Mouse (Mus musculus) macrophage (primary cell): ENCODE measurements around the gene Zfp874a. TPM values are rescaled to one million over a fixed set of nuclear protein-coding genes. Genes with fewer than 3 reads are reported as not detected.
"Not testable (repeated sequence)": the region's sequence is repeated elsewhere in the genome, so short reads cannot be mapped to it uniquely, and the experiment has no call there.

Experiments
- H3K27ac ChIP-seq: fragments of 350-480 bp; formaldehyde crosslinking; 2 replicates; pipeline ENCODE4 v1.9.0; 2021
- H3K36me3 ChIP-seq: fragments of 350-480 bp; formaldehyde crosslinking; 2 replicates; pipeline ENCODE4 v1.9.0; 2021; ENCODE audit errors: inconsistent target
- H3K4me3 ChIP-seq: fragments of 350-480 bp; formaldehyde crosslinking; 2 replicates; pipeline ENCODE4 v1.9.0; 2021; ENCODE audit errors: inconsistent target
- H3K79me2 ChIP-seq: fragments of 350-480 bp; formaldehyde crosslinking; 2 replicates; pipeline ENCODE4 v1.9.0; 2021; ENCODE audit errors: inconsistent target
- WGBS: methylation state at CpG from one replicate; pipeline ENCODE4 v1.1.7; 2026; ENCODE audit warnings: inconsistent platforms; ENCODE audit not compliant: missing documents; 5-methylcytosine and 5-hydroxymethylcytosine counted together
- polyA plus RNA-seq: library from polyadenylated mRNA; stranded (reverse); fragments of 250-400 nt; gene quantifications from 3 replicates; pipeline ENCODE4 v1.2.4, GENCODE M21; 2018; ENCODE audit warnings: inconsistent platforms

Zfp874a gene
- polyA plus RNA-seq, 1 experiment from 2014 or later = 10.0 TPM

DNA sequence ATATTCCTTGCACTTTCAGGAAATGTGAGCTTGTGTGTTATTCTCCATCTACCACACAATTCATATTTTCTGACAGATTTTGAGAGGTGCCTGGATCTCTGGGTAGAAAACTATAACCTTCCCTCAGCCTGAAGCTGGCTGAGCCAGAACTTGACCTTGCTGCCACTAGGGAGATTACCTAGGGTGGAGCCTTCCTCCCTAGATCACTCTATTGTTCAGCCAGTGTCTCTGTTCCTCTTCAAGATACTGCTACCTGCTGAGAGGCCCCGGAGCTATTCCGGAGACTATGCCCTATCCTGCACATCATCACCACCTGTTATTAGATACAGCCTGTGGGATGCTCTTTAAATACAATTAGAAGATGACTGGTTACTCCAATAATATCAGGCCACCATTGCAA, 28.9 kb downstream of the Zfp874a start:
- H3K36me3 ChIP-seq, H3K27ac ChIP-seq, H3K79me2 ChIP-seq, H3K4me3 ChIP-seq: not testable (repeated sequence)
- 90% methylated on average over 2 of the region's 2 CpGs for WGBS

DNA sequence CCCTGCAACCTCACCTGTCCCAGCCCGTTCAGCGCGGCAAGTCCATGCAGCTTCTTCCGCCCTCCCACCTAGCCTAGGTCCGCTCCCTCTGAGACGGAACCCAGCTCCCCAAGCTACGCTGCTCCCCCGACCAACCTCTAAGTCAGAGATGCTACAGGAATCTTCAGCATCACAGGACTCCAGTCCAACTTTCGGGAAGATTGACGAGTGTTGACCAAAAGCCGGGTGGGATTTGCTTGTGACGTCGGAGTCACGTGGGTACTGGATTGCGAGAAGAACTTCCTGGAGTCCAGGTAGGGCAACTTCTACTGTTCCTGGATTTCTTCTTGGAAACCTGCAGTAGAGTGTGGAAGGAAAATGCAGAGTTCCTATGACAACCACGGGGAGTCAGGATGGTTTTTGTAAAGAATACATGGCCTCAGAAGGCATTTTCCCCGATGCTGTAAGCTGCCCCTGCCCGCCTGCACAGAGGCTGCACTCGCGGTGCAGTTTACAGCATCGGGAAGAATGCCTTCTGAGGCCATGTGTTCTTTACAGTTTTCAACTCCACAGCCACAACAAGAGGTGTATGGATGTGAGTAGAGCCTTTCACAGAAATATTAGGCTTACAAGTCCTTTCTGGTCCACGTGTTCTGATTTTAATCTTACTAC, 30.1 kb downstream of the Zfp874a start, which contains the start of gene Zfp459:
TSS of gene Zfp459 (minus strand) at position 212 of the 651 bp plus-strand sequence.
- peak within 1 kb of the TSS; percentile 45 for H3K4me3 ChIP-seq
- H3K79me2 ChIP-seq = no peaks in the 10 kb centered on the region
- H3K36me3 ChIP-seq = no peaks in the 10 kb centered on the region
- 5% methylated on average over 22 of the region's 22 CpGs for WGBS
- no peak within 1 kb of the TSS for H3K27ac ChIP-seq

DNA sequence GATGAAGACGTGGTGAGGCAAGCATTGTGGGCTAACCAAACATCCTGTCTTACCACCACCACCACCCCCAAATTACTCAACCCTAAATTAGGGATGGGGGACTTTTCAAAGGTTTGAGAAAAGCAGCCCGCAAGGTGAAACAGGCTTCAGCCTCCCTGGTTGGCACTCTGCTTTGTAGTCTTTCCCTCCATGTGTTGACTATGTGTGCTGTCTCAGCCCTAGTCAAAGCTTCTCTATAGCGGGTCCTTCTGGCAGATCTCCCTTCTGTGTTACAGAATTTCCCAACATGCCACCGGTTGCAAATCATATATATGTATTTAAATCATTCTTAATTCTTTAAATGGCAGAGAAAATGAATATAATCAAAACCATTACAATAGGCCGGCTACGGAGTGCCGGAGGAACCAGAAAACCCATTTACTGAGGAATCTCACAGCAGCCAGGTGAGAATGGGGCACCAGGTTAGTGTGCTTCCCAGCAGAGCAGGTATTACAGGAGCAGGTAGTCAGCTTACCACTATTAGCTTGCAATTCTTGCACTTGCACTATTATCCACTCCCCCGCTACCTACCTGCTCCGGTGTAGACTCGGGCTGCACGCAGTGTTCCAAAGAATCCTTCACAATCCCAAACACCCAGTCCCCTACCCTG, 30.7 kb downstream of the Zfp874a start:
- Histone ChIP-seq H3K4me3 (peak overlapping the region; percentile 45), H3K36me3 (no peaks in the 10 kb centered on the region), H3K79me2 (no peaks in the 10 kb centered on the region), H3K27ac (no peak overlapping the region)
- WGBS = 53% methylated on average over 11 of the region's 11 CpGs

DNA sequence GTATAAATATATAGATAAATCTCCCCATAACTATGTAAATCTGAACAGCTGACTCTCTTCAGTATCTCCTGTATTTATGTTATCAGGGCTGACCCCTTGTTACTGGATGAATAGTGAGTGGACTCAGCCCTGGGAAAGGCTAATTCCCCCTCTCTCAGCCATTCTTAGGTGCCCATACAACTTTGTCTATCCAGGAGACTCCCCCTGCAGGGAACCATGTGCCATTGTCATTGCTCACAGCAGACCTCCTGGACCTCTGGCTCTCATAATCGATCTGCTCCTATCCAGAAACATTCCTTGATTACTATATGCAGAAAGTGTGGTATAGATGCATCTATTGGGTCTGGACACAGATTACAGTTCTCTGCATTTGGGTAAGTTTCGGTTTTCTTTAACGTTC, 34.6 kb downstream of the Zfp874a start:
- H3K79me2 ChIP-seq = no peaks in the 10 kb centered on the region
- no peaks in the 10 kb centered on the region for H3K36me3 ChIP-seq
- WGBS = 89% methylated on average over 3 of the region's 3 CpGs
- no peak overlapping the region for H3K27ac ChIP-seq
- H3K4me3 ChIP-seq = no peak overlapping the region

DNA sequence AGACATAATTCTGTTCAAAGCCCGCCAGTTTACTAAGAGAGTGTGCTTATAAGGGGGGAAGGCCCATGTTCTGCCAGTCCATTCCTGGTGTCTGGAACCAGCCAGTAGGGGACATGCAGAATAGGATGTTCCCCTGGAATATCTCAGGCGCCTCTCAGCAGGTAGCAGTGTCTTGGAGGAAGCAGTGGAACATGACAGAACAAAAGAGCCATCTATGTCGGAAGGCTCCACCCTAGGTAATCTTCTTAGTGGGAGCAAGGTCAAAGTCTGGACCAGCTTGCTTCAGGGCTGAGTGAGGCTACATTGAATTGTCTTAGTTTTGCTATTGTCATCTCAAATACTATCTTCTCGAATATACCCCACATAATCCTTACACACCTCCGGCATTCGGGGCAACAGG, 35.7 kb downstream of the Zfp874a start:
- no peaks in the 10 kb centered on the region for H3K36me3 ChIP-seq
- no peak overlapping the region for H3K27ac ChIP-seq
- H3K4me3 ChIP-seq = no peak overlapping the region
- whole genome bisulfite sequencing = 94% methylated on average over 6 of the region's 6 CpGs
- H3K79me2 ChIP-seq = no peaks in the 10 kb centered on the region

DNA sequence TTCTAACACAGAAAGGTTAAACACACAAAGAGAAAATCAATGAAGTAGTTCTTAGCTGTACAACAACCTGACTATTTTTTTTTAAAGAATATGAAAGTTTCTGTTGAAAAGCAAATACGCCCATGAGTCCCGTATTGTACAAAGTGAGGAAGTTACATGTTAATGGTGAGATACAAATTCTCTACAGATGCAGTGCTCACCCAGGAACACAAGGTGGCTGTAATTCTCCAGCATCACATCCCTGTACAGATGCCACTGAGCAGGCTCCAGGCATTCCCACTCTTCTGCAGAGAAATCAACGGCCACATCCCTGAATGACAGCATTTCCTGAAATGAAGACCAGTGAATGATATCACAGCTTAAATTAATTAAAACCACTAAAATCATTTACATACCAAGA, 37.8 kb downstream of the Zfp874a start:
- not testable (repeated sequence) for H3K4me3 ChIP-seq
- WGBS = 62% methylated on average over 3 of the region's 3 CpGs

DNA sequence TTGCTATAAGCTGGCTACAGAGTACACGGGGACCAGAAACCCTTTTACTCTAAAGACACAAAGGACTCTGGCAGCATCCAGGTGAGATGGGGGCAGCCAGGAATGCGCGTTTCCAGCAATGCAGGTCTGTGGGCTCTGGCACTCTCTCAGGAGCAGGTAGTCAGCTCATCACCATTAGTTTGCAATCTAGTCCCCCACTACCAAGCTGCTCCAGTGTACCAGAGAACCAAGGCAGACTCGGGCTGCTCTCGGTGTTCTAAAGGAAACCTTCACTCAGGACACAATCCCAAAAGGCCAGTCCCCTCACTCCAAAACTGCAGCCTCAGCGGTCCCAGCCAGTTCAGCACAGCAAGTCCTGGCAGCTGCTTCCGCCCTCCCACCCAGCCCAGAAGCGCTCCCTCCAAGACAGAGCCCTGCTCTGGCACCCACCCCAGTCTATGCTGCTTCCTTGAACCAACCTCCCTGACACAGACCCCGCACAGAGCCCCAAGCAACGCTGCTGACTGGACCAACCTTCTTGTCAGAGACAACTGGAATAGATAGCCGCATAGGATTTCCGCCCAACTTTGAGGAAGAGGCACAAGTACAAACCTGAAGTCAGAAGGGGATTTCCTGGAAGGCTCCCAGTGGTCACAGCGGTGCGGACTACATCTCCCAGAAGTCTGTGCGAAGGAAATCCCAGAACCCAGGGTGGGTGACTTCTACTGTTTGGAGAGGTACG, 52.1 kb downstream of the Zfp874a start, which contains the start of gene Zfp429:
TSS of gene Zfp429 (minus strand) at position 637 of the 721 bp plus-strand sequence.
- peak within 1 kb of the TSS; percentile 64 for H3K4me3 ChIP-seq
- H3K27ac ChIP-seq = peak within 1 kb of the TSS; percentile 64
- peaks cover 20% of the 10 kb centered on the region for H3K79me2 ChIP-seq
- WGBS = 5% methylated on average over 12 of the region's 16 CpGs
- not testable (repeated sequence) for H3K36me3 ChIP-seq

More for the DNA sequence above, 37.8 kb downstream of the Zfp874a start:
- not testable (repeated sequence) for H3K79me2 ChIP-seq, H3K27ac ChIP-seq, H3K36me3 ChIP-seq

DNA sequence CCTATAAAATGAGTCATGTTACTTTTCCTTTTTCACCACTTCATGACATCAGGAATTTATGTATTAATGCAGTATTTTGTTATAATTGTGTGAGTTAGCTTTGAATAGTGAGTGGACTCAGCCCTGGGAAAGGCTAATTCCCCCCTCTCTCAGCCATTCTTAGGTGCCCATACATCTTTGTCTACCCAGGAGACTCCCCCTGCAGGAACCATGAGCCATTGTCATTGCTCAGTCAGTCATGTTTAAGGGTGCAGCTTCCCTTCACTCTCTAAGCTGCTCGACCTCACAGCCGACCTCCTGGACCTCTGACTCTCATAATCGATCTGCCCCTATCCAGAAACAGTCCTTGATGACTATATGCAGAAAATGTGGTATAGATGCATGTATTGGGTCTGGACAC, 75.2 kb downstream of the Zfp874a start:
- H3K4me3 ChIP-seq, H3K36me3 ChIP-seq, H3K27ac ChIP-seq: not testable (repeated sequence)
- WGBS = 51% methylated on average over 3 of the region's 3 CpGs
- peaks cover 11% of the 10 kb centered on the region; the same call in 1 of the 2 replicates for H3K79me2 ChIP-seq

DNA sequence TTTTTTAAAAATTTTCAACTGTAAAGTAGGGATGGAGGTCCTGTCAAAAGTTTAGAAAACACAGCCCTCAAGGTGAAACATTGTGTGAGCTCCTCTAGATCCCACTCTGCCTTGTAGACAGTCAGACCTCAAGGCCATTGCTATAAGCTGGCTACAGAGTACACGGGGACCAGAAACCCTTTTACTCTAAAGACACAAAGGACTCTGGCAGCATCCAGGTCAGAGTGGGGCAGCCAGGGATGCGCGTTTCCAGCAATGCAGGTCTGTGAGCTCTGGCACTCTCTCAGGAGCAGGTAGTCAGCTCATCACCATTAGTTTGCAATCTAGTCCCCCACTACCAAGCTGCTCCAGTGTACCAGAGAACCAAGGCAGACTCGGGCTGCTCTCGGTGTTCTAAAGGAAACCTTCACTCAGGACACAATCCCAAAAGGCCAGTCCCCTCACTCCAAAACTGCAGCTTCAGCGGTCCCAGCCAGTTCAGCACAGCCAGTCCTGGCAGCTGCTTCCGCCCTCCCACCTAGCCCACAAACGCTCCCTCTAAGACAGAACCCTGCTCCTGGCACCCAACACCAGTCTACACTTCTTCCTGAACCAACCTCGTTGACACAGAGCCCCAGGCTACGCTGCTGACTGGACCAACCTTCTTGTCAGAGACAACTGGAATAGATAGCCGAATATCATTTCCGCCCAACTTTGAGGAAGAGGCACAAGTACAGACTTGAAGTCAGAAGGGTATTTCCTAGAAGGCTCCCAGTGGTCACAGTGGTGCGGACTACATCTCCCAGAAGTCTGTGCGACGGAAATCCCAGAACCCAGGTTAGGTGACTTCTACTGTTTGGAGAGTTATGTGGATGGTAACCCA, 76.1 kb downstream of the Zfp874a start, which contains the start of the genes Gm28041 and Zfp456:
TSS of gene Gm28041 (minus strand) at position 684 of the 862 bp plus-strand sequence.
TSS of gene Zfp456 (minus strand) at position 761 of the 862 bp plus-strand sequence.
- peaks cover 11% of the 10 kb centered on the region; the same call in 1 of the 2 replicates for H3K79me2 ChIP-seq
- peak within 1 kb of the TSS; percentile 64 for H3K4me3 ChIP-seq
- 3% methylated on average over 13 of the region's 15 CpGs for WGBS
- peak within 1 kb of the TSS; percentile 58 for H3K27ac ChIP-seq
- not testable (repeated sequence) for H3K36me3 ChIP-seq

Other genes starting within 250 kb of the Zfp874a start
- gene Zfp458, start 173.2 kb downstream of the Zfp874a start, polyA plus RNA-seq = 1.3 to 2.5 TPM (median 1.3 TPM) in 3 replicates
- gene Zfp457, start 145.1 kb downstream of the Zfp874a start, polyA plus RNA-seq = not detected in 3 replicates
- 2.8 to 5.1 TPM (median 3.8 TPM) in 3 replicates for gene Zfp595, start 119.1 kb downstream of the Zfp874a start, polyA plus RNA-seq
- gene Gm28044, start 91.1 kb downstream of the Zfp874a start, polyA plus RNA-seq = not detected in 3 replicates
- 2.7 to 4.7 TPM (median 4.4 TPM) in 3 replicates for gene Zfp953, start 91.0 kb downstream of the Zfp874a start, polyA plus RNA-seq
- gene Gm28041, start 75.9 kb downstream of the Zfp874a start, polyA plus RNA-seq = 0.44 to 0.63 TPM in 2 of 3 replicates, not detected in the other
- 2.0 to 3.9 TPM (median 3.4 TPM) in 3 replicates for gene Zfp456, start 75.8 kb downstream of the Zfp874a start, polyA plus RNA-seq
- gene Zfp429, start 51.8 kb downstream of the Zfp874a start, polyA plus RNA-seq = 6.7 to 16.2 TPM (median 12.5 TPM) in 3 replicates
- 0.06 to 0.61 TPM (median 0.37 TPM) in 3 replicates for gene Zfp459, start 30.2 kb downstream of the Zfp874a start, polyA plus RNA-seq
- 4.9 to 9.3 TPM (median 7.7 TPM) in 3 replicates for gene Zfp874b, start 32.6 kb upstream of the Zfp874a start, polyA plus RNA-seq
- 4.4 to 10.5 TPM (median 6.7 TPM) in 3 replicates for gene Zfp58, start 48.9 kb upstream of the Zfp874a start, polyA plus RNA-seq
- gene Gm26965, start 74.5 kb upstream of the Zfp874a start, polyA plus RNA-seq = not detected in 3 replicates
- 19.6 to 25.6 TPM (median 21.4 TPM) in 3 replicates for gene Zfp87, start 74.6 kb upstream of the Zfp874a start, polyA plus RNA-seq
- gene Zfp748, start 102.2 kb upstream of the Zfp874a start, polyA plus RNA-seq = 5.2 to 6.7 TPM (median 6.2 TPM) in 3 replicates
- gene Zfp729b, start 158.1 kb upstream of the Zfp874a start, polyA plus RNA-seq = 9.1 to 16.7 TPM (median 9.3 TPM) in 3 replicates
- gene Gm49345, start 186.1 kb upstream of the Zfp874a start, polyA plus RNA-seq = not detected in 3 replicates
- gene Zfp729a, start 186.2 kb upstream of the Zfp874a start, polyA plus RNA-seq = 5.2 to 8.7 TPM (median 6.5 TPM) in 3 replicates
- 4.4 to 8.6 TPM (median 6.8 TPM) in 3 replicates for gene Zfp738, start 235.4 kb upstream of the Zfp874a start, polyA plus RNA-seq